Mouse (Mus musculus): Measurements from ENCODE around the gene Gcnt1. TPM values are rescaled to one million over a fixed set of nuclear protein-coding genes. Genes with fewer than 3 reads are reported as not detected.

Gene Gcnt1
- 3.9 and 4.1 TPM in 2 replicates for polyA plus RNA-seq (2012; rRNA removed)

DNA sequence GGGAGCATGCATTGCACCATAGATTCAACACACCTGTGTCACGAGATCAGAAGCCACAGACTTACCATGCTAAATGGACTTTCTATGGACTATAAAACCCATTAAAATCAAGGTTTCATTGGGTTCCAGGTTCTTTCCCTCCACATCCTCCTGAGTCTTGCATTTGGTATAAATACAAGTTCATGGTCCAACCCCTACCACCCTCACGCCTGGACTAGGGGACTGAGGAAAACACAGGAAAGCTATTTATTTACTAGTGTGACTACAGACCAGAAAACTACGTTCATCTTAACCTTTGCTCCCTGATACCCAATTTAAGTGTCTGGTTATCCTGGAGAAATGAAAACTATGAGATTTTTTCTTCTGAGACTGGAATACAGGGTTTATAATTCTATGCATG lies at the start of gene Gcnt1:
Gene Gcnt1 (minus strand): TSS at position 144 of the 400 bp plus-strand sequence.
- TF ChIP-seq CTCF (IDR thresholded peaks at IDR 0.05; ENCODE audit: borderline replicate concordance, insufficient read depth, low read depth, low read length), result no peak
- no peak for TF ChIP-seq POLR2A (IDR thresholded peaks at IDR 0.05; ENCODE audit: borderline replicate concordance, insufficient read depth, low read length)

DNA sequence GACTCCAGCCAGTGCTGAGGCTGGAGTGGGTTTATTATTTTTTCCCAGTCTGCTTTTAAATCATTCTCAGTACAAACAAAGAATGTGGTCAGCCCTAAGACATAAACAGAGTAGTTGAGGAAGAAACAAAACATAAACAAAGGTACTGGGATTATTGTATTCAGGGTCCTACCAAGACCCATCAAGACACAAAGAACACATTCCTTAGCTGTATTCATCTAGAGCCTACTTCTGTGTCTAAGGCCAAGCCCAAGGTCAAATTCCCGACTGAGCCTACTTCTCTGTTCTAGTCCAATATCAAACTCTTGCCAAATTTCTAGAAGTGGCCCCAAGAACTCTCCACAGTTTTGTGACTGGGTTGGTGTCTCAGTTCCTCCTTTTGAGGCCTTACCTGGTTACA lies 45.2 kb upstream of the Gcnt1 start:
- 62% methylated on average over 1 of the region's 1 CpGs for WGBS
- Histone ChIP-seq H3K27ac (ENCODE audit: insufficient read depth, low read length) (no peak overlapping the region), H3K27me3 (ENCODE audit: control insufficient read depth, insufficient read depth, low read length) (no peaks in the 10 kb centered on the region), H3K4me1 (ENCODE audit: control insufficient read depth, insufficient read depth, low read length) (no peaks in the 10 kb centered on the region), H3K4me3 (replicated peaks; ENCODE audit: insufficient read depth, low read depth, low read length) (no peak overlapping the region)
- DNase-seq, result no peak
- no peak for TF ChIP-seq CTCF (IDR thresholded peaks at IDR 0.05; ENCODE audit: borderline replicate concordance, insufficient read depth, low read depth, low read length)
- TF ChIP-seq POLR2A (IDR thresholded peaks at IDR 0.05; ENCODE audit: borderline replicate concordance, insufficient read depth, low read length), result no peak

More for the DNA sequence above, at the start of gene Gcnt1:
- Histone ChIP-seq H3K4me1 (ENCODE audit: control insufficient read depth, insufficient read depth, low read length) (no peaks in the 10 kb centered on the region), H3K27me3 (ENCODE audit: control insufficient read depth, insufficient read depth, low read length) (no peaks in the 10 kb centered on the region), H3K4me3 (replicated peaks; ENCODE audit: insufficient read depth, low read depth, low read length) (no peak within 1 kb of the TSS), H3K27ac (ENCODE audit: insufficient read depth, low read length) (no peak within 1 kb of the TSS)
- DNase-seq, result no peak
- 95% methylated on average over 3 of the region's 3 CpGs for WGBS

DNA sequence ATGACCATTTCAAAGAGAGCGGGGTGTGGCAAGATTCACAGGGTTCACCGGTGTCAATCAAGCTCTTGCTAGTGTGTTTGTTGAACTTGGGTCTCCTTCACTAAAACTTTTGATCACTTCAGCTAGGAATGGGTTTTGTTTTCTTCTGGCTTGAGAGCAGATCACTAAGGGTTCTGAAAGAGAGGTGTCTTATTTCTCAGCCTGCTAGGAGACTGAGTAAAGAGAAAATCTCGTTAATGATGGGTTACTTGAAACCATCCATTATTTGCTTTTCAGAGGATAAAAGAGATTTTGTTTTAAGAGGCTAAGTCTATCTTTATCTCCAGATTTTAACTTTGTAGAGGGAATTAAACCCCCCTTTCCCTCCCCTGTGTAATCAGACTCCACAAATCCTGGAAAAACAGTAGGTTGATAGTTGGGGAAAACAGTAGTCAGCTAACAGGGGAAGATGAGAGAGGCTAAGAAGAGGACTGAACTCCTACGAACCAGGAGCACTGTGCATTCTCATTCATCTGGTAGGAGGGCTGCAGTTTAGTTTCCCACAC lies 40.3 kb upstream of the Gcnt1 start:
- DNase-seq, result no peak
- Histone ChIP-seq H3K27me3 (ENCODE audit: control insufficient read depth, insufficient read depth, low read length) (no peaks in the 10 kb centered on the region), H3K4me3 (replicated peaks; ENCODE audit: insufficient read depth, low read depth, low read length) (no peak overlapping the region), H3K27ac (ENCODE audit: insufficient read depth, low read length) (no peak overlapping the region), H3K4me1 (ENCODE audit: control insufficient read depth, insufficient read depth, low read length) (no peaks in the 10 kb centered on the region)
- TF ChIP-seq POLR2A (IDR thresholded peaks at IDR 0.05; ENCODE audit: borderline replicate concordance, insufficient read depth, low read length) (no peak), CTCF (IDR thresholded peaks at IDR 0.05; ENCODE audit: borderline replicate concordance, insufficient read depth, low read depth, low read length) (no peak)
- 71% methylated on average over 4 of the region's 4 CpGs for WGBS

DNA sequence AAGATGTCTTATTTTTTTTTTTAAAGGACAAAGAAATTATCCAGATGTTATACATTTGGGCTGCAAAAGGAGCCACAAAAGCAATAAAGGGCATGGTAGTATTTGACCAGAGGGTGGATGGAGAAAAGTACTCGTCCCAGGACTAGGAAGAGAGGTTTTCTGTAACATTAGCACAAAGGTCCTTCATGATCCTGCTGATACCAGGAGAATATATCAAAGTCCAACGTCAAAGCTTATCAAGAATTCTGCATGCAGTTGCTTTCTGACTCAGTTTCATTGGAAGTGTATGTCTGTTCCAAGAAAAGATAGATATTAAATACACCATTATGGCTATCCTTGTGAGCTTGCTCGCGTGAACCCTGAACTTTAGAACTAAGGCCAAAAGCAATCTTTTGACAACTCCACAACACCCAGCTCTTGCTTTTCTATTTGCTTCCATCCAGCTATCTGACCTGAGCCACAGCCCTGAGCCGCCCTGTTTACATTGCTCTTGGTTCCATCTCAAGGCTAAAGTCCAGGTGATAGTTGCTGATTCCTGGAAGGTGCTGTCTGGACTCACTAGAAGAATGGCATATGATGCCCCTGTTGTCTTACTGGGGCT lies 37.9 kb upstream of the Gcnt1 start:
- WGBS, result 93% methylated on average over 5 of the region's 5 CpGs
- DNase-seq, result no peak
- TF ChIP-seq CTCF (IDR thresholded peaks at IDR 0.05; ENCODE audit: borderline replicate concordance, insufficient read depth, low read depth, low read length) (no peak), POLR2A (IDR thresholded peaks at IDR 0.05; ENCODE audit: borderline replicate concordance, insufficient read depth, low read length) (no peak)
- Histone ChIP-seq H3K27me3 (ENCODE audit: control insufficient read depth, insufficient read depth, low read length) (no peaks in the 10 kb centered on the region), H3K27ac (ENCODE audit: insufficient read depth, low read length) (no peak overlapping the region), H3K4me3 (replicated peaks; ENCODE audit: insufficient read depth, low read depth, low read length) (no peak overlapping the region), H3K4me1 (ENCODE audit: control insufficient read depth, insufficient read depth, low read length) (no peaks in the 10 kb centered on the region)

DNA sequence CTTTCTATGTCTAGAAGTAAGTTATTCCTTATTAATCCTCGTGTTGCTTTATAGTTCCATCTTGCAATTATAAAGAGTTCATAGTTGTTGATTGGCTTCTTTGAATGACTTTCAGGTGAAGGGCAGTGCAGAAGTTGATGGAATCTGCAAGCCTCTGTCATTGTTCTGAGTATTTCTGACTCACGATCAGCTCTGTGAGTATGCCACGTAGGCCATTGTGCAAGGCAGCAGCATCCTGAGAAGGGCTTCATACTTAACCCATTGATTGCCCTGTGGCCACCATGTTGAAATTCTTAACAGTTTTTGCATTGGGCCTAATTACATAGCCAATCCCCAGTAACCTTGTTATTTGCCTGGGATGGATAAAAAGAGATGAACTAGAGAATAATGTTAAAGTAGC lies 36.7 kb upstream of the Gcnt1 start:
- H3K4me1 ChIP-seq (ENCODE audit: control insufficient read depth, insufficient read depth, low read length), result no peaks in the 10 kb centered on the region
- WGBS, result 46% methylated on average over 3 of the region's 3 CpGs
- no peak for TF ChIP-seq POLR2A (IDR thresholded peaks at IDR 0.05; ENCODE audit: borderline replicate concordance, insufficient read depth, low read length)
- no peak for TF ChIP-seq CTCF (IDR thresholded peaks at IDR 0.05; ENCODE audit: borderline replicate concordance, insufficient read depth, low read depth, low read length)

DNA sequence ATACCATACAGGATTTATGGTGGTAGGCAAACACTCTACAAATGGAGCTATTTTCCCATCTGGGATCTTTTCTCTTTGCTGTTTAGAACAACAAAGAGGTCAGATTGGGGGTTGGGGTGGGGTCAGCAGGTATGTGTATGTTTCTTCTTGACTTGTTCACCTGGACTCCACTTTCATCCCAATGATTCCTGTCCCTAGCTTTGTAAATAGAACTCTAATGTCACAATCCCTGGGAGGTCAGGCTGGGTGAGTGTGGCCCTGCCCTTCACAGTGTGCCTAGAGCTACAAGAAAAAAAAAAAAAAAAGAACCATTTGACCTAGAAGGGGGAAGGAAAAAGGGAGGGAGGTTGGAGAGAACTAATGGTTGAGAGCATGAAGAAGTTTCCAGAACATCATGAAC lies 35.9 kb upstream of the Gcnt1 start:
- no peak overlapping the region for H3K27ac ChIP-seq (ENCODE audit: insufficient read depth, low read length)
- TF ChIP-seq POLR2A (IDR thresholded peaks at IDR 0.05; ENCODE audit: borderline replicate concordance, insufficient read depth, low read length) (no peak), CTCF (IDR thresholded peaks at IDR 0.05; ENCODE audit: borderline replicate concordance, insufficient read depth, low read depth, low read length) (no peak)
- no peak overlapping the region for H3K4me3 ChIP-seq (replicated peaks; ENCODE audit: insufficient read depth, low read depth, low read length)
- no peaks in the 10 kb centered on the region for H3K27me3 ChIP-seq (ENCODE audit: control insufficient read depth, insufficient read depth, low read length)
- no peaks in the 10 kb centered on the region for H3K4me1 ChIP-seq (ENCODE audit: control insufficient read depth, insufficient read depth, low read length)
- DNase-seq, result no peak

More for the DNA sequence above, 36.7 kb upstream of the Gcnt1 start:
- Histone ChIP-seq H3K27me3 (ENCODE audit: control insufficient read depth, insufficient read depth, low read length) (no peaks in the 10 kb centered on the region), H3K27ac (ENCODE audit: insufficient read depth, low read length) (no peak overlapping the region), H3K4me3 (replicated peaks; ENCODE audit: insufficient read depth, low read depth, low read length) (no peak overlapping the region)
- no peak for DNase-seq

DNA sequence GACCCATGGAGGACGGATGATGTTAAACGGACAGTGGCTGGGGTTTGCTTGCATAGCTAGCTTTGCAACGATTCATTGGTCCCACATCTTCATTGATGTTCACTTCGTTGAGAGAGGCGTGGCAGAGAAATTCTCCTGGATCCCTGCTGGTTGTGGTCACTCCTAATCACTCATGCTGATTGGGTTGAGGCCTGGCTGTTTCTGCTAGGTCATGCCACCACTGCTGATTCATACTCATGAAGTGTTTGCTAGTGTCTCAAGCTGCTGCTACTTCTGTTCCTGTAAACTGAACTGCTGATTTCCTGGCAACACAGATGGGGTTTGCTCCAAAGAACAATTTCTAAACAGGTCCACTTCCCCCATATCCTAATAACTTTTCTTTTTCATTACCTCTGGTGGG lies 34.2 kb upstream of the Gcnt1 start:
- Histone ChIP-seq H3K4me3 (replicated peaks; ENCODE audit: insufficient read depth, low read depth, low read length) (no peak overlapping the region), H3K27ac (ENCODE audit: insufficient read depth, low read length) (no peak overlapping the region), H3K4me1 (ENCODE audit: control insufficient read depth, insufficient read depth, low read length) (no peaks in the 10 kb centered on the region), H3K27me3 (ENCODE audit: control insufficient read depth, insufficient read depth, low read length) (no peaks in the 10 kb centered on the region)
- TF ChIP-seq CTCF (IDR thresholded peaks at IDR 0.05; ENCODE audit: borderline replicate concordance, insufficient read depth, low read depth, low read length) (no peak), POLR2A (IDR thresholded peaks at IDR 0.05; ENCODE audit: borderline replicate concordance, insufficient read depth, low read length) (no peak)
- 86% methylated on average over 5 of the region's 5 CpGs for WGBS
- no peak for DNase-seq

DNA sequence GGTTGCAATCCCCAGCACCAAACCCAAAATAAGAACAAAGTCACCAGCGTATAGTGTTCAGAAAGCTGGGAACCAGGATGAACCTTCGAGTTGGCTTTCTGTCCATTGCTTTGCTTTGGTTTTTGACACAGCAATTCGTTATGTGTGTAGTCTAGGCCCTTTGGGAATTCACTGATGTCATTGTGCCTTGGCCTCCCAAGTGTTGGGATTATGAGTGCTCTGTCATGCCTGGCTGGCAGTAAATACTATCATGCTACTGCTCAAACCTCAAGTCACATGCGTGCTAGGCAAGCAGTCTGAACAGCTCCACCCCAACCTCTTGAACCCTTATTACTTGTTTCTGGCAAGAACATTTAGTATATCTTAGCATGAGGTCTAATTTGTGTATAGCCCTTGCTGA lies 30.5 kb upstream of the Gcnt1 start:
- no peak for DNase-seq
- 85% methylated on average over 4 of the region's 4 CpGs for WGBS
- Histone ChIP-seq H3K4me3 (replicated peaks; ENCODE audit: insufficient read depth, low read depth, low read length) (no peak overlapping the region), H3K27me3 (ENCODE audit: control insufficient read depth, insufficient read depth, low read length) (no peaks in the 10 kb centered on the region), H3K4me1 (ENCODE audit: control insufficient read depth, insufficient read depth, low read length) (no peaks in the 10 kb centered on the region), H3K27ac (ENCODE audit: insufficient read depth, low read length) (no peak overlapping the region)
- TF ChIP-seq CTCF (IDR thresholded peaks at IDR 0.05; ENCODE audit: borderline replicate concordance, insufficient read depth, low read depth, low read length), result no peak
- TF ChIP-seq POLR2A (IDR thresholded peaks at IDR 0.05; ENCODE audit: borderline replicate concordance, insufficient read depth, low read length), result no peak
